Mouse (Mus musculus): ENCODE results near the gene Ect2l.

Gene Ect2l

DNA sequence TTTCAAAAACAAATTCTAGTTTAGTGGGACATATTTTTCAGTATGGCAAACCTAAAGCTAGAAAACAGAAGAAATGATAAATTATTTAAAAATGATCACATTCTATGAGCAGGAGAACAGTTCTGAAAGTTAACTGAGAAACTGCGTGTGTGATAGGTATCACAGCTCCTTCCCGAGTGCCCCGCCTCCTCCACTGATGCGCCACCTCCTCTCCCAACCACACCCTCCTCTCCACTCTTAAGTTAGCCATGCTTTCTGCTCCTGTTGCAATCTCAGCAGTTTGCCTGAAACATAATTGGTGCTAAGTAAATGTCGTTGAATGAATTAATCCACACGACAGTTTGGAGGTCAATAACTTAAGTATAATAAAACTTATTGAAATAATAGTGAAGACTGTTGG lies 127.9 kb downstream of the Ect2l start:
- in situ Hi-C loops (cut with MseI, MboI) = no loop called here

DNA sequence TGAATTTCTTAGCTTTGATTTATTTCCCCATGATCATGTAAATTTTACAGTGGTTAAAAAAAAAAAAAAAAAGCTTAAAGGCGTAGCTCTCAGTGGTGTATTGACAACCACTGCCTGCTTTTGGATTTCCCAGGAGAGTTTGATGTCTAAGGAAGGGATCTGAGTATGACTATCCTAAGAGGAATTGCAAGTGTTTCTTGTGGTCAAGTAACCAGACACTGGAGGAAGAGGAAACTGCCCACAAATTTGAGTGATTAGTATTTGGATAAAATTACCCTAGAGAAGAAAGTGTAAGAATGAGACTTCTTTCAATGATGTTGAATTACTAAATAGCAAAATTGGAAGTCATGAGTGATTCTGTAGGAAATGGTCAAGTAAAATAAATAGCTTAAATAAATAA lies 129.2 kb downstream of the Ect2l start:
- in situ Hi-C loops (cut with MseI, MboI) = no loop called here

Measured in mouse trophoblast stem cell (cell line).